Comparison of ENCODE assay signal across 8 mouse cellular contexts in the genomic region with DNA sequence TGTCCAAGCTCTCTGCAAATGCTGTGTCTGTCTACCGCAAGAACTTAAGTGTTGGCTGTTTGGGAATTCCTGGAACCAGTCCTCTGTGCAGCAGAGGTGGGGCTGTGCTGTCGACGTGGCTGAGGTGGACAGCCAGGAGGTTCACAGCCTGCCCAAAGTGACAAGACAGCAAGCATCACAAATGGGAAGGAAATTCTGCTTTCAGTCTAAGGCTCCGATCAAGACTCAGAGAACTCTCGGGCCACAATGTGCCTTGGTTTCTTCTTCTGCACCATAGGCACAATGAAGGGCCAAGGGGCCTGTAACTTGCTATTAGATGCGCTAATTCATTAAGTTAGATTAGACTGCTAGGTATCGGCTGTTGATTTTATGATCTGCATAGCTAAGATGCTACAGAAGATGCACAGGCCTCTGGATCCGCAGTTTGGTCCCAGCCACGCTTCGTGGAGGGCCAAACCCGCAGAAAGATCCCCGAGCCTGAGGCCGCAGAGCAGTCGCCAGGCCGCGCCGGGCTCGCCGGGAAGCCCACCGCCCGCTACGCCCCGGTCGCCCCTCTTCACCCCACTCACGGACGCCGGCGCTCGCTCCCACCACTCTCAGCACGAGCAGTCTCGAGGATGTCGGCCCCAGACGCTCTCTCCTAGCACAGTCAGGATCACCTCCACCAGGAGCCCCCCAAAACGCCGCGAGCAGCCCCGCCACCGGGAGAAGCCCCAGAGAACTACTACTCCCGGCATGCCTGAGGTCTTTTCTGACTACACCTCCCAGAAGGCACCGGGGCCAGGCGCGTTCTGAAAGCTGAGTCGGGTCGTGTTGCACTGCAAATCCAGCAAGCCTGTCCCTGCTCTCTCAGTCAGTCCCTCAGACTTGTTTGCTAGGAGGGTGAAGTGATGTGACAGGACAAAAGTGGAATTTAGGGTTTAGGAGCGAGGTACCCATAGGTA. TPM values are rescaled to one million over a fixed set of nuclear protein-coding genes. Genes with fewer than 3 reads are reported as not detected.
DNase-seq lines count a peak whose midpoint lies in the region; ATAC-seq and TF ChIP-seq lines count a peak whose summit lies in the region.

A gene (minus strand): TSS at position 715 of the 944 bp plus-strand sequence.

- no peak for TF ChIP-seq CTCF in lung, postnatal 0 days (IDR thresholded peaks at IDR 0.05)

- TF ChIP-seq EP300 in lung, postnatal 0 days (IDR thresholded peaks at IDR 0.05): no peak

- ATAC-seq in hindbrain, embryonic 11.5 days (ENCODE audit: low FRiP score): peak; percentile 96
- ATAC-seq in lung, postnatal 0 days: peak; percentile 97

- WGBS in hindbrain, embryonic 11.5 days: under 1% methylated on average over 40 of the region's 45 CpGs
- WGBS in lung, postnatal 0 days: under 1% methylated on average over 44 of the region's 45 CpGs

- H3K27me3 ChIP-seq in hindbrain, embryonic 11.5 days (ENCODE audit: control insufficient read depth, insufficient read depth, low read length): no peaks in the 10 kb centered on the region
- H3K27me3 ChIP-seq in lung, postnatal 0 days (replicated peaks; ENCODE audit: insufficient read depth, low read length): no peaks in the 10 kb centered on the region

- H3K9me3 ChIP-seq in hindbrain, embryonic 11.5 days (ENCODE audit: control insufficient read depth, low read length): no peaks in the 10 kb centered on the region
- no peaks in the 10 kb centered on the region for H3K9me3 ChIP-seq in lung, postnatal 0 days (ENCODE audit: low read length)

- H3K36me3 ChIP-seq in hindbrain, embryonic 11.5 days (ENCODE audit: control insufficient read depth, insufficient read depth, low read length): peaks cover 8% of the 10 kb centered on the region; the same call in 1 of the 2 replicates
- 0 out of 2 replicates have a peak, but pooled peaks cover 6% of the 10 kb centered on the region for H3K36me3 ChIP-seq in lung, postnatal 0 days (ENCODE audit: insufficient read depth, low read length)

- H3K4me2 ChIP-seq in hindbrain, embryonic 11.5 days (replicated peaks; ENCODE audit: low read depth, low read length): peak within 1 kb of the TSS; percentile 69
- H3K4me2 ChIP-seq in lung, postnatal 0 days (replicated peaks; ENCODE audit: low read depth, low read length): peak within 1 kb of the TSS; percentile 89

- H3K4me3 ChIP-seq in hindbrain, embryonic 11.5 days (ENCODE audit: low read depth, low read length): peak within 1 kb of the TSS; percentile 86
- peak within 1 kb of the TSS; percentile 94 for H3K4me3 ChIP-seq in lung, postnatal 0 days (ENCODE audit: low read depth, low read length)

- peak within 1 kb of the TSS; percentile 93 for H3K9ac ChIP-seq in hindbrain, embryonic 11.5 days (ENCODE audit: low read depth, low read length)
- H3K9ac ChIP-seq in lung, postnatal 0 days (replicated peaks; ENCODE audit: low read depth): peak within 1 kb of the TSS; percentile 84

- peak within 1 kb of the TSS; percentile 33; the same call in 1 of the 2 replicates for H3K27ac ChIP-seq in hindbrain, embryonic 11.5 days (ENCODE audit: low read depth, low read length)
- H3K27ac ChIP-seq in lung, postnatal 0 days (ENCODE audit: low read length): no peak within 1 kb of the TSS

- no peaks in the 10 kb centered on the region for H3K4me1 ChIP-seq in hindbrain, embryonic 11.5 days (replicated peaks; ENCODE audit: control insufficient read depth, insufficient read depth, low read length)
- peaks cover 5% of the 10 kb centered on the region; the same call in 1 of the 2 replicates for H3K4me1 ChIP-seq in lung, postnatal 0 days (ENCODE audit: insufficient read depth, low read depth, low read length)

- peak; percentile 85 for DNase-seq in Muller cell, postnatal 12 days (ENCODE audit: inconsistent ontology term)
- DNase-seq in cerebellum, adult 8-10 months: peak; percentile 84
- DNase-seq in frontal cortex, adult 2 months (ENCODE audit: extremely low spot score in 1 of 2, low spot score in 1 of 2): peak; percentile 86 to 94
- peak; percentile 92 for DNase-seq in hindbrain, embryonic 11.5 days (ENCODE audit: low spot score)
- peak; percentile 84 to 91 for DNase-seq in layer of hippocampus, postnatal 10 days (ENCODE audit: low spot score in 2 of 2)
- DNase-seq in lung, postnatal 0 days (ENCODE audit: low spot score): peak; percentile 89
- DNase-seq in ovary, postnatal 14 days (ENCODE audit: low spot score): peak; percentile 72
- peak; percentile 79 to 85 for DNase-seq in thymus, postnatal 10 days (ENCODE audit: low spot score in 2 of 2)

RNA-seq across cellular contexts. Expression of the gene that starts here (rescaled TPM):
- polyA plus RNA-seq in frontal cortex, adult 2 months (2012; rRNA removed): 17.3 and 22.2 TPM in 2 replicates
- 39.4 and 46.4 TPM in 2 replicates for polyA plus RNA-seq in hindbrain, embryonic 11.5 days (2014; fragmentation: Nextera tagmentation; extraction: Ambion mirVana)
- 10 to 100 TPM; 59.8 to 66.1 TPM for total RNA-seq in layer of hippocampus, postnatal 10 days (2021)
- 4.2 and 4.7 TPM in 2 replicates for polyA plus RNA-seq in lung, postnatal 0 days (2015; fragmentation: Nextera tagmentation; extraction: Ambion mirVana)
